Mouse (Mus musculus): ENCODE measurements around the gene Cybc1.

DNA sequence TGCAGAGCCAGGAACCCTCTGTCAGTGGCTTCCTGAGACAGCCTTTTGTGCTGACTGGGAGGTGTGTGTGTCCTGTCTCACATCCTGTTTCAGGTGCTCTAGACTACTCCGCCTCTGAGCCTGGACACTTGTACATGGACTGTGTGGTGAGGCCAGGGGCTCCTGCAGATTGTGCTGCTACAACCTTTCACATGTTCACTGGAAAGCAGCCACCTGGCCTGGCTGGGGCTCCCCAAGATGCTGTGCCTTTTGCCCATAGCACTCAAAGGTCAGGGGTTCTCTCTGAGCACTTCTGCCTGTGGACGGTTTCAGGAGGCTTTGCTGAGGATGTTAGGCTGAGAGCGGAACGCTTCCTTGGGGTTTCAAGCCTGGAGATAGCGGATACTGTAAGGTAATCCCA lies 8.4 kb downstream of the Cybc1 start:
- no peak for TF ChIP-seq CTCF (IDR thresholded peaks at IDR 0.05; ENCODE audit: borderline replicate concordance, control insufficient read depth, extremely low read depth, insufficient read depth, low read length, poor library complexity)
- TF ChIP-seq POLR2A (IDR thresholded peaks at IDR 0.05; ENCODE audit: control insufficient read depth, extremely low read depth, insufficient read depth, low read length, poor library complexity) = no peak

Data from thymus, adult 2 months (tissue).